Mouse (Mus musculus) layer of hippocampus, adult 8-10 months (tissue): ENCODE measurements around the gene Mup10. TPM values are rescaled to one million over a fixed set of nuclear protein-coding genes. Genes with fewer than 3 reads are reported as not detected.
"Not testable (repeated sequence)": the region's sequence is repeated elsewhere in the genome, so short reads cannot be mapped to it uniquely, and the experiment has no call there.

Source experiments
- DNase-seq, 2 experiments: peaks; one replicate each; pipeline ENCODE4 v3.0.0; 2022; ENCODE audit warnings: low spot score in 2 of 2
- total RNA-seq, 4 experiments: library from RNA; stranded (reverse); gene quantifications; 2 replicates each; pipeline ENCODE4 v1.2.4; 2022

Gene Mup10
- not detected for total RNA-seq

GRCm38 (mm10) chr4:60582099-60582498 lies at the start of gene Mup10:
Gene Mup10, minus strand, starts transcription at chr4:60582199.
- DNase-seq = not testable (repeated sequence)

Other genes with a start within 250 kb of the Mup10 start
- gene Mup9, start 160.2 kb downstream of the Mup10 start, total RNA-seq = not detected
- not detected for gene Mup1, start 80.2 kb downstream of the Mup10 start, total RNA-seq
- gene Mup11, start 80.2 kb upstream of the Mup10 start, total RNA-seq = not detected
- gene Mup12, start 159.1 kb upstream of the Mup10 start, total RNA-seq = not detected
- gene Mup22, start 239.3 kb upstream of the Mup10 start, total RNA-seq = not detected